Mouse (Mus musculus): ENCODE results near the gene Ephb2.

DNA sequence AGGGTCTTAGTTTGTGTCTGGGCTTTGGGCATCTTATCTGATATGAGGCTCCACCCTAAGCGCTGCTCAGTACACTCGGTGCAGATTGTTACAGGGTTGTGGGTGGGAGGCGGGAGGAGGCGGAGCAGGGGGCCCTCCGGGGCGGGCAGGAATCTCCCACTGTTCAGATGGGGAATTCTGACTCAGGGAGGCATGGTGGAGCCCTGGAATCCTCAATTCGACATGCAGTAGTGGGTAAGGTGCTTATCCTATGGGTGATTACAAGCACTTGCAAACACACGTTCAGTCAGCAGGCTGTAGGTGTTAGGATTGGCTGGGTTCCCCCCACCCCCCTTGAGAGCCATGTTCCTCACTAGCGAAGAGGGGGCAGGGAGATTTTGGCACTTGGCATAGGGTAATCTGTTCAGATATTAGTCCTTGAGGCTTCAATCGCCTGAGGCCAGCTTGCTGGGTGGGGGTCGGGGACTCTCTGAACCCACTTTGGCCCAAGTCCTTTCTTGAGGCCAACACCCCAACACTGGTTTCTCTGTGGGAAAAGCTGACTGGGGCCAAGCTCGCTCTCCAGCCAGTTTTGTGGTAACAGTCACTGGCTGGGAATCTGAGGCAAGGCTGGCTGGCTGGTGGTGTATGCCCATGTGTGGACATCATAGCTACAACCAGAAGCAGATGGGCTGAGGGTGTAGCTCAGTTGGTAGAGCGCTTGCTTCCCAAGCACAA is 186.2 kb downstream of the Ephb2 start:
- no peak for TF ChIP-seq CTCF (IDR thresholded peaks at IDR 0.05; ENCODE audit: low read depth)
- TF ChIP-seq EP300 (IDR thresholded peaks at IDR 0.05; ENCODE audit: low read depth): no peak
